Mouse (Mus musculus): Measurements from ENCODE around the gene Rufy3.

The Rufy3 gene

GRCm38 (mm10) chr5:88575506-88576338, 10.9 kb downstream of the Rufy3 start:
- DNase-seq (ENCODE audit: low read depth), result no peak

GRCm38 (mm10) chr5:88580681-88581080, 15.8 kb downstream of the Rufy3 start:
- peak; percentile 69 for DNase-seq (ENCODE audit: low read depth)

GRCm38 (mm10) chr5:88581343-88581742, 16.5 kb downstream of the Rufy3 start:
- no peak for DNase-seq (ENCODE audit: low read depth)

GRCm38 (mm10) chr5:88583271-88584031, 18.6 kb downstream of the Rufy3 start:
- DNase-seq (ENCODE audit: low read depth), result no peak

GRCm38 (mm10) chr5:88584061-88584460, 19.2 kb downstream of the Rufy3 start:
- peak; percentile 50 for DNase-seq (ENCODE audit: low read depth)

GRCm38 (mm10) chr5:88586407-88587174, 21.8 kb downstream of the Rufy3 start:
- DNase-seq (ENCODE audit: low read depth), result peak; percentile 86

GRCm38 (mm10) chr5:88587211-88587934, 22.5 kb downstream of the Rufy3 start:
- DNase-seq (ENCODE audit: low read depth), result no peak

- DNase-seq (ENCODE audit: low read depth), result no peak
Observed at GRCm38 (mm10) chr5:88588481-88588880, 23.6 kb downstream of the Rufy3 start.

- DNase-seq (ENCODE audit: low read depth), result no peak
Observed at GRCm38 (mm10) chr5:88593421-88594172, 28.8 kb downstream of the Rufy3 start.

GRCm38 (mm10) chr5:88594173-88594569, 29.3 kb downstream of the Rufy3 start:
- no peak for DNase-seq (ENCODE audit: low read depth)

- DNase-seq (ENCODE audit: low read depth), result no peak
Observed at GRCm38 (mm10) chr5:88595537-88596455, 31.0 kb downstream of the Rufy3 start.

GRCm38 (mm10) chr5:88598961-88599360, 34.1 kb downstream of the Rufy3 start:
- DNase-seq (ENCODE audit: low read depth), result no peak

GRCm38 (mm10) chr5:88602030-88602429, 37.2 kb downstream of the Rufy3 start:
- no peak for DNase-seq (ENCODE audit: low read depth)

- DNase-seq (ENCODE audit: low read depth), result no peak
Observed at GRCm38 (mm10) chr5:88602713-88603112, 37.9 kb downstream of the Rufy3 start.

GRCm38 (mm10) chr5:88604046-88604445, 39.2 kb downstream of the Rufy3 start:
- no peak for DNase-seq (ENCODE audit: low read depth)

GRCm38 (mm10) chr5:88604641-88605358, 40.0 kb downstream of the Rufy3 start:
- peak; percentile 36 for DNase-seq (ENCODE audit: low read depth)

- DNase-seq (ENCODE audit: low read depth), result no peak
Observed at GRCm38 (mm10) chr5:88614129-88614528, 49.3 kb downstream of the Rufy3 start.

- DNase-seq (ENCODE audit: low read depth), result no peak
Observed at GRCm38 (mm10) chr5:88616988-88617387, 52.1 kb downstream of the Rufy3 start.

- DNase-seq (ENCODE audit: low read depth), result no peak
Observed at GRCm38 (mm10) chr5:88627545-88627944, 62.7 kb downstream of the Rufy3 start.

Measured in 416B (cell line).